Mouse (Mus musculus) erythroid progenitor cell, adult 5-6 weeks (primary cell): ENCODE measurements at regions not wholly inside any gene's neighbourhood (a gene's known extent, or its start where the extent isn't known, plus 50 kb on each side); places are given as distances from the start of the nearest gene placed in this dataset.

ENCODE experiments used
- ATAC-seq: replicated peaks from 2 replicates; pipeline ENCODE4 v1.8.0; 2016; ENCODE audit warnings: moderate number of reproducible peaks, mild to moderate bottlenecking, moderate TSS enrichment, inconsistent platforms; ENCODE audit not compliant: poor library complexity, low FRiP score, severe bottlenecking

DNA sequence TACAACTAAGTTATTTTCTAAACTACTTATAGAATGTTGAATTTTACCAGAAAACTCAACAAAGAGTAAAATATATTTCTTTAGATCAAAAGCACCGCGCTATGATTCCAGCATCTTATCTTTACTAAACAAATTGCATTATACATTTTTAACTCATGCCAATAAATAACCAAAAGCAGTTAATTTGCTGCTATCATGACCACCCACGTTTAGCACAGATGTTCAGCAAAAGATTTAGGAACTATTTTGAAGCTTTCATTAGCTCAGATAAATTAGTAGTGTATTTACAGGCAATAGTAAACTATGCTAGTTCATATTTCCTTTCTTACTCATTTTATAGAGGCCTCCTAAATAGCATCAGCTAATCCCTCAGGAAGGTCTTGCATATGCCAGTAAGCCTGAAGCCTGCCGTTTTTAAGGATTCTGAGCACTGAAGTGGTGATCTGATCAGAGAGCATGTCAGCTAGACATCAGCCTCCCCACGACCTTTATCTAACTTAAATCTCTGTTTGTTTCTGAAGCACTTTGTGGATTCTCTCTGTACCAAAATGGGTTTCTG is 176.3 kb upstream of the Itga4 start:
- ATAC-seq, result no peak

DNA sequence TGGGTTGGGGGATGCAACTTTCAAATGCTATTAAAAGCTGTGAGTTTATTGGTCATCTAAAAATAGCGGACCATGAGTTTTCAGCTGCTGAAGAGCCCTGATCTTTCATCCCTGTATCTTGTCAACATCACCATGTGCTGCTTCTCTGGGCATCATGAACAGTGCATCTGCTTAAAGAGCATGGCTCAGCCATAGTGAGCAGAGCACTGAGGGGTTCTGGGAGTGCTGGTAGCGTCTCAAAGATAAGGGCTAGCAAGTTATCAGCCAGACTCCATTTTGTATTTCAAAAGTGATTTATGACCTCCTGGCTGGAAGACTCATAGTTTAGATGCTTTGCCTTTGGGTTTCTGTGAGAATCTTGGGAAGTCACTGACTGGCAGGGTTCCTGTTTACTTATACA is 173.5 kb upstream of the Itga4 start:
- no peak for ATAC-seq

DNA sequence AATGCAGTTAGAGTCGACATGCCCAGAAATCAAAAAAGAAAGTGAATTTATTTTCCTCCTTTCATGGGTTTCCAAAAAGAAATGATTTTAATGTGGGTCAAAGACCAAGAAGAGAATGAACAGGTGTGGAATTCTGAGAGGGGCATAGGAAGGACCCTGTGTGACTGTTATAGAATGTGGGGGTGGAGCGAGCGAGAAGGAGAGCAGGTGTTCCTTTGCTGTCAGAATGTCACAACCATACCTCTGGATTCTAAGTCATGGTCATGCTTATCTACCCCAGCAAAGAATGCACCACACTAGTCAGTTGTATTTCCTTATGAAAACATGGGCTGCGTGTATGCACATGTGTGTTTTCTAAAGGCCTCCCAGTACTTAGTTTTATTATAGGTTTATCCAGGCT is 168.9 kb upstream of the Itga4 start:
- no peak for ATAC-seq

DNA sequence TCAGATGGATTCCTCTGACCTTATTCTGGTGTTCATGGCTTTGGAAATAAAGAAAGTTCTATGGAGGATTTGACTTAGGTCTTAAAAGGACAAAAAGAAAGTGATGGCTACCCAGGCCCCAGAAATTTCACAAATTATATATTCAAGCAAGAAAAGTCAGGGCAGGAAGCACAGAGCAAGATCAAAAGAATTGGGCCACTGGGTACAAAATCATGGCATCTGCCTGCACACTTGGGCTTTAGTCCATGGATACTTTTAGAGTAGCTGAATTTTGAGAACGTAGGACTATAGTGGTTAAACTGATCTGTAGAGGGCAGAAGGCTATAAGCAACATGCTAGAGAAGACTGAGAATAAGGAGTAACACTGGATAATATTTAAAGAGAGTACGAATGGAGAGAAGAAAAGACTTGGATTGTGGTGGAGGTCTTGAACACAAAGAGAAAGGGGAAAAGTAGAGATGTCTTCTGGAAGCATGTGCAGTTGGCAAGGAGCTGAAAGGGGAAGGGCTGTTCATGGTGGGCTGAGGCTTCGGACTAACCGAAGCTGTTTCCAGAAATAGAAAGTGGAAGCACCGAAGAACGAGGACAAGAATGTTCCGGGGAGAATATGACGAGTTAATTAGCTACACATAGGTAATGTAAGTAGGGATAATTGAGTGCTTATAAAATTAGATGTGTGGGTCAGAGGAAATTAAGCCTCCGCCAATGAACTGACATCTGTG is 168.2 kb upstream of the Itga4 start:
- ATAC-seq, result peak; percentile 60

DNA sequence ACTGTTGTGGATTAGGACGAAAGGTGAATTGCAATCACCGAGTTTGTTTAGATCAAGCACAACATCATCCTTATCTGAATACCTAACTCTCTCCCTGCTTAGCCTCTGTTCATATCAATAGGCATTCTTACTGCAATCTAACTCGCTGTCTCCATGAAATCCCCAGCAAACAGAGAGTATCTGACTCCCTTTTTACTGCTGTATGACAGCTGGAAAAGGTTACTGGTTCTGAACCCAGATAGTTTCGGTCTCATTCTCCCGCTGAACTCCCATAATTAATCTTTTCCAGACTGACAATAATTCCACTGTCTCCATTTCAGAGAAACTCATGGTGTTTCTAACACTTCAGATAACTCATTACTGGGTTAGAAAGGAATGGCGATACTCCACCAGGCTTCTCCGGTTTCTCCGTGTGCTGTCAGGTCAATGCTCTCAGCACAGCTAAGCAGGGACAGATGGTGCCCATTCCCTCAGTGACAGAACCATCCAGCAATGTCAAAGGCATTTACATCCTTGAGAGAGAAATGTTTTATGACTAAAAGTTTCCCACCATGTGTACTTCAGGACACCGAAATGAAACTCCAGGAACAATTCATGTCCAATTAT is 167.5 kb upstream of the Itga4 start:
- peak; percentile 40; the same call in 1 of the 2 replicates for ATAC-seq

DNA sequence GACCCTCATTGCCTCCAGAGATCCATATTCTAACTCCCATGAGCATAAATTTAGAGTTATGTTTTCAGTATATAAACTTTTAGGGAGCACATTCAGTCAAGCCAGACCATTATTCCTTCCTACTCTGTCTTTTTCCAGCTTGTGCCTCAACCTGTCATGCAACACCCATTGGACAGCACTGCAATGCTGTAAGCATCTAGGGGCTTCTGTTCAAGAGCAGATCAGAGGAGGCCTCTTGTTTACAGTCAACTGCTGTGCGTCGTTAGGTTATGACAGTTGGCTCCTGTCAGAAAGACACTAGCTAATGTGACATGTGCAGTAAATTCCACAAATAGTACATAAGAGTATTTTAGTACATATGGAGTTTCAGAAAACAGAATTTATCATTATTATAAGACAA is 165.0 kb upstream of the Itga4 start:
- no peak for ATAC-seq

DNA sequence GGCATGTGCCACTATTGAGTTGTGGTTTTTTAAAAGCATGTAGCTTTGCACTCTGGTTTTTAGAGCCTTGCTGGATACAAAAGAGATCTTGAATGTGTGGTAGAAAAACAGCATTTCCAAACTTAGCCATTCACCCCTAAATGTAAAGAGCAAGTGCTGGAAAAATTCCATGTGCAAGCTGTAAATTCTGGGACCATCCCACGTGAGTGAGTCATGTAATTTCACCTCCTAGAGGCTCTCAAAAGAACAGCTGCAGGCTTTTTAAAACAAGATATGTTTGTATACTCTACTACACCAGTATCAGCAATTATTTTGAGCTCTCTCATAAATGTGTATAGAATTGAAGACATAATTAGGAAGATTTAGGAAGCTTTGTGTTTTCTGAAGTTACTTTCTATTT is 160.9 kb upstream of the Itga4 start:
- no peak for ATAC-seq

DNA sequence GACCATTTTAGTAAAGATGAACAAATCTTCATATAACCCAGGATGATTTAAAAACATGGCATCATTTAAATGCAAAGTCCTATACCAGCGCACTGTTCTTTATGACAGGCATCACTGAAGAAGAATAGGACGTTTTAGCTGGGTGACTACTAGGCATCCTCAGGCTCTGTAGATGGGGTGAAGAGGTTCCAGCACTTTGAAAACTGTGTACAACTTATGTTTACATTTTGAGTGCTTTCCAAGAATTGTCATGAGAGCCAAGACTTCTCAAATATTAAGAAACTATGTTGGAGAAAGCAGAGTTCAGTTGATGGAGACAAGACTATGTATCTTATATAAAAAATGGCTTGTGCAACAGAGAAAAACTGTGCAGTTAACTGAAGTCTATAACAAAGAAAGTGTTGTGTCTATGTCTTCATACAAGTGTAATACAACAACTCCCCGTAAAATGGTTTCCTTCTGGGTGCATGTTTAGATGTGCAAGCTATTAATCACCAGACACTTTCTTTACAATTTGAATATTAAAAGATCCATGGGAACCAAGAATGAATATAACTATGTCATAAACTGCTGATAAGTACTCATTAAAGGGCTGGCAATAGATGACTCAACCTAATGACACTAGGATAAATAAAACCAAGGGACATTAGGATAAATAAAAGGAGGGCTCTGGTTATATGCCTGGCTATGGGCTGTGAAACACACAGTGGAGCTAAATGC is 158.5 kb upstream of the Itga4 start:
- no peak for ATAC-seq

DNA sequence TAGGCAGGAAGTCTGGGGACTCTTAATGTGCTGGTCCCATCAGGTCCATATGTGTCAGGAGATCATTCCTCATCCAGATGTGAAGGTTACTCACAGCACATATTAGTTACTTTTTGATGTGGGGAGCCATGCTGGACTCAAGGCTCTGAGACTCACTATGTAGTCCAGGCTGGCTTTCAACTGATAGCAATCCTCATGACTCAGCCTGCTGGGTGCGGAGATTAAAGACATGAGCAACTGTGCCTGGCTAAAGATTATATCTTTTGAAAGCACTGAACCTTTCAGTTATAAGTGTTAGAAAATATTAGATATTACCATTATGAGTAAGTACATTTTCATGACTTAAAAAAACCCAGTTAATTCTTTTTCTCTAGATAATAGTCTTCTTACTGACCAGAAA is 155.6 kb upstream of the Itga4 start:
- ATAC-seq, result peak; percentile 92

DNA sequence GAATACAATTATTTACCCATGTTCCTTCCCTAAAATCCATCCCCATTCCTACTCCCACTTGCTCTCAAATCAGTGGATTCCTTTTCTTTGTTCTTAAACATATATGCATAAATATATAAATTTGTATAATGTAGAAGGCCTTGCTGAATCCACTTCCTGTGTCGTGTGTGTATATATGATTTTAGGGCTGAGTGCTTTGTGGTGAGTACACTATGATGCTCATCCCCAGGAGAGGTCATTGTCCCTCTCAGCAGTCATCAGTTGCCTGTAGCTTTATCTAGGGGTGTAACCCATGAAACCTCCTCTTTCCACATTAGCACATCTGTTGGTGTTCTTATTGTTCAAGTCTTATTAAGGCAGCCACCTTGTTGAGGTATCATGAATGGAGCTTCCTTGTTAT is 143.6 kb upstream of the Itga4 start:
- ATAC-seq, result no peak

DNA sequence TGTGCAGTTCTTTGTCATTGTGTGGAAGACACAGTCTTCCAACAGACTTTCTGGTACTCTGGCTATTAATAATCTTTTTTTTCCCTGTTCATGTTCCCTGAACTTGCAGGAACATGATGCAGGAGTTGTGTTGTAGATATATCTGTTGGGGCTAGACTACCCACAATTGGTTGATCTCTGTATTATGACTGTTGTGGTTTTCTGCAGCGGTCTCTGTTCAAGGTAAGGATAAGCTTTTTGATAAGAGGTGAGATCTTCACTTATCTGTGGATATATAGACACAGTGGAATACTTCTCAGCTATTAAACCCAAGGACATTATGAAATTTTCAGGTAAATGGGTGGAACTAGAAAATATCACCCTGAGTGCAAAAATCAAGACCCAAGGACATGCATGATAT is 143.2 kb upstream of the Itga4 start:
- ATAC-seq, result no peak

DNA sequence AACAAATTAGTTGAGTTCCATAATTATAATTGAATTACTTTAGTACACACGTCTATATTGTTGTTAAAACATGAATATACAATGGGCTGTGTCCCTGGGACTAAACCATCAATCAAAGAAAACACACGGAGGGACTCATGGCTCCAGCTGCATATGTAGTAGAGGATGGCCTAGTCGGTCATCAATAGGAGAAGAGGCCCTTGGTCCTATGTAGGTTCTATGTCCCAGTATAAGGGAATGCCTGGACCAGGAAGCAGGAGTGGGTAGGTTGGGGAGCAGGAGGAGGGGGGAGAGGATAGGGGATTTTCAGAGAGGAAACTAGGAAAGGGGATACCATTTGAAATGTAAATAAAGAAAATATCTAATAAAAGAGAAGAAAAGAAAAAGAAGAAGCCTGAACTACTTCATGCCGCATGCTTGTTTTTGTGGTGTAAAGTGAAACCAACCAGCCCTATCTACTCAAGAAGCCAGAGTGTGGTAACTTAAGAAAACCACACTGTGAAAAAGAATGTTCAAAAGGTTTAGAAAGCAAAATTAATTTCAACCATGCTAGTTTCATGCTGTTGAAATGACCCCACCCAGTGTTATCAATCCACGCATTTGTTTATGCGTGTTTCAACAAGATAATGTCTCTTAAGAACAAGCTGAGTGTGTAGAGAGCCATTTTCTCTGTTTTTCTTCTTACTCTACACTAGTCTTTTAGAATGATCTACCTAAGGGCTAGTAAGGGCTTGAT is 134.4 kb upstream of the Itga4 start:
- ATAC-seq, result peak; percentile 97

DNA sequence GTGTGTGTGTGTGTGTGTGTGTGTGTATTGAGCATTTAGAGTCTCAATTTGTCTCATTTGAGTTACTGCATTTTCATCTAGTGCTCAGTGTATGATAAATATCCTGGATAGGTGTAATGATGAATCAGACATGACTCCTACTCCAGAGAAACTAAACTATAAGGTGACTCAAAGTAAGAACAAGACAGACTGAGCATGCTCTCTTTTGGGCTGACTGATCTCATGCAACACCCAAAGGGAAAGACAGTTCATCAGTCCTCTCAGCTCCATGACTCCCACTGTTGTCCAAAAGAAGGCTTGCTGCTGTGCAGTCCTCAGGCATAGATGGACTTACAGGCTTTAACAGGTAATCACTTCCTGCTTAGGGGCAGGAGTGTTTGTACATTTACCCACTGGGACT is 132.7 kb upstream of the Itga4 start:
- ATAC-seq, result no peak

DNA sequence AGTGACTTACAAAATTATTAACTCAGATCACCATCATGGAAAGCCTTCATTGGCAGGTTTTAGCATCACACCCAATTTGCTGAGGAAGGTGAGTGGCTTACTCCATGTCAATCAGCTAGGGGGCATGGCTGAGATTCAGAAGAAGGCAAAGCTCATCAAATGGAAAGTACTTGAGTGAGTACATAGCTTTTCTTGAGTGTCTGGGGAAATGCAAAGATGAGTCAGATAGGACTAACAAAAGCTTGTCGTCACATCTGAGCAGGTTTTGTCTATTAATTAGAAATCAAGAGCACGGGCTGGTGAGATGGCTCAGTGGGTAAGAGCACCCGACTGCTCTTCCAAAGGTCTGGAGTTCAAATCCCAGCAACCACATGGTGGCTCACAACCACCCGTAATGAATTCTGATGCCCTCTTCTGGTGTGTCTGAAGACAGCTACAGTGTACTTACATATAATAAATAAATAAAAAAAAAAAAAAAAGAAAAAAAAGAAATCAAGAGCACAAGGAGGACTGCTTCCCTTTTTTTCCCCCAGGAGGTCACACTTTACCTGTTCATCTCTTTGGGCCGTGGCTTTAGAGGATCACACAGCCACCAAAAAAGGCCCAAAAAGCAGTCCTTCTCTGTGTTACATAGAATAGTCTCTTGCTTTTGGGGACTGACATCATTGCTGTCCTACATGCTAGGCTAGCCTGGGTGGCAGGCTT is 130.8 kb upstream of the Itga4 start:
- no peak for ATAC-seq

DNA sequence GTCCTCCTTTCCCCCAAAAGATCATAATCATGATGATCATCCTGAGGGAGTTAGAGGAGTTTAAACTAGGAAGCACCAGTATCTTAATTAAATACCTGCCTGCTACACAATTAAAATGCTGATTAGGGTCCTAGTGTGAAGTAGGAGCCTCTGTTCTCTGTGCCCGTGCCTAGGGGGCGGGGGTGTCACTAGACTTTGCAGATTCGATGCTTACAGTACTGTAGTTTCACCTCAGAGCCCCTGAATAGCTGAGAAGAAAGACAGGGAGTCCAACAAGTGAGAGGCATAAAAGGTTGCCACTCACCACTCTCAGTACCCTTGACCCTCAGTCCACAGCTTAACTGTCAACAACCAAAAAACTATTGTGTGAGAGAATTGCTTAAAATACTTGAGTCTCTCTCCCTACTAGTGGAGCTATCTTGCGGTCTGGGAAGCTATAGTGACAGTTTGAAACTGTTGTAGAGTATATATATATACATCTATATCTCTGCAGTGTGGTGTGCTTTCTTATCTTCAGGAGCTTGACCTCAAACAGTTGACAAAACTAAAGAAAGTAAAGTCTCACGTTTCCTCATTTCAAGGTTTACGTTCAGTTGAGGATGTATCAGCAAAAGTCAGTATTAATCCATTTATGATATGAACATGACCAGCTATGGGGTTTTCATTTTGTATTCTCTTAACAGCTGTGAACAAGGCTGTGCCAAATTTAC is 128.9 kb upstream of the Itga4 start:
- ATAC-seq, result peak; percentile 36; the same call in 1 of the 2 replicates

DNA sequence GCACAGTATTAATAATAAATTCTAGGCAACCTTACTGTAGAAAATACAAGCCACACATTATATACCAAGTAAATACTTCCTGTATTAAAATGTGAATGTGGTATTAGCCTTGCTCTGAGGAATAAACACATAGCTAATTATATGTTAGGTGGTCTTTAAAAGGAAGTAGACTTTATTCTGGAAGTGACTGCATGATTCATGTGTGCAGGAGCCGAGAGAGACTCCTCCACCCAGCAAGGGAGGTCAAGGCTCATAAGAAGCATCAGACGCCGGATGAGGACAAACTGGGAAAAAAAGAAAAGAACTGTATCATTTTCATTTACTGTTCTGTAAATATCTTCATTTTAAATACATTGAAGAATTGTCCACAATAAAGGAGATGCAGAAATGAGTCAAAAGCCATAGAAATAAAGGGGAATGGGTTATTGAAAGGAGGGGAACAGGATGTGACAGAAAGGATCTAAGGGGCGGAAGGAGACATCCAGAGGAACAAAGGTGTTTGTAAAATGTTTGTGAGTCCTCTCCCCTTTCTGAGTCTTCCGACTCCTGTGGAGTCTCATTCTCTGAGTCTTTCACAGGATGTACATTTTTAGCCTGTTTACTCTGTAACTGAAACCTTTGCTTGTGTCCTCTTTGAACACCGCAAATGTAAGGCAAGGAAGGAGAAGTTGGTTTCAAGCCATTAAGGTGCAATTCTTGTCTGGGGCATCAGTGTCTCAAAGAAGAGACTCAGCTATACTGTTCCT is 128.1 kb upstream of the Itga4 start:
- no peak for ATAC-seq

DNA sequence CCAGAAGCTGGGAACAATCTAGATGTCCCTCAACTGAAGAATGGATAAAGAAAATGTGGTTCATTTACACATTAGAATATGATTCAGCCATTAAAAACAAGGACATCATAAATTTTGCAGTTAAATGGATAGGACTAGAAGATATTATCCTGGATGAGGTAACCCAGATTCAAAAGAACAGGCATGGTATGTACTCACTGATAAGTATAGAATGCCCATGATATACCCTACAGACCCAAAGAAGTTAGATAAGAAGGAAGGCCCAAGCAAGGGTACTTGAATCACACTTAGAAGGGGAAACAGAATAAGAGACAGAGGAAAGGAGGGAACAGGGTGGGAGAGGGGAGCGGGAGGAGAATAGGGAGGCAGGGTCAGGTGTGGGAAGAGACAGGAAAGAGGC is 127.4 kb upstream of the Itga4 start:
- no peak for ATAC-seq

DNA sequence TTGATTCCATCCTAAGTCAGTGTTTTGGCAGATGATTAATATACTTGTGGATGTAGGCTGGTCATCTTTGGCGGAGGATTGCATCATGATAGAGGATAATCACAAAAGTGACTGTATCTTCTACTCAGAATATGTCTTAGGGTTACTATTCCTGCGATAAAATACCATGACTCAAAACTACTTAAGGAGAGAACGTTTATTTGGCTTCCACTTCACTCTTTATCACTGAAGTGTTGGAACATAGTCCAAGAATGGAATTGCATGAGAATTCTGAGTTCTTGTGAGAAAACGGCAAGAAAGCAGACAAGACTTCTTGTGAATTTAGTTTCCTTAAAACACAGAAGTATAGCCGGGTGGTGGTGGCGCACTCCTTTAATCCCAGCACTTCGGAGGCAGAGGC is 124.6 kb upstream of the Itga4 start:
- no peak for ATAC-seq
